Mouse (Mus musculus) embryonic fibroblast, embryonic 13.5 days (primary cell): ENCODE data around the gene Coq10b.

Experiments used
- CTCF ChIP-seq: IDR thresholded peaks from 2 replicates; pipeline ENCODE4 v1.5.1; 2011; ENCODE audit warnings: mild to moderate bottlenecking, control low read depth, low read length, moderate library complexity, borderline replicate concordance; ENCODE audit not compliant: insufficient read depth
- POLR2A ChIP-seq: IDR thresholded peaks from 2 replicates; pipeline ENCODE4 v1.6.1; 2011; ENCODE audit warnings: low read depth, mild to moderate bottlenecking, control low read depth, low read length, moderate library complexity

GRCm38 (mm10) chr1:55087932-55088610 lies 35.5 kb downstream of the Coq10b start, which contains the start of the genes Hspe1 and Hspd1:
- TF ChIP-seq CTCF (no peak), POLR2A (peak; percentile 95)
